Mouse (Mus musculus): ENCODE results near the gene Dock1. TPM values are rescaled to one million over a fixed set of nuclear protein-coding genes. Genes with fewer than 3 reads are reported as not detected.

Gene Dock1
- polyA plus RNA-seq, 1 experiment from 2014 or later, result 3.2 TPM

DNA sequence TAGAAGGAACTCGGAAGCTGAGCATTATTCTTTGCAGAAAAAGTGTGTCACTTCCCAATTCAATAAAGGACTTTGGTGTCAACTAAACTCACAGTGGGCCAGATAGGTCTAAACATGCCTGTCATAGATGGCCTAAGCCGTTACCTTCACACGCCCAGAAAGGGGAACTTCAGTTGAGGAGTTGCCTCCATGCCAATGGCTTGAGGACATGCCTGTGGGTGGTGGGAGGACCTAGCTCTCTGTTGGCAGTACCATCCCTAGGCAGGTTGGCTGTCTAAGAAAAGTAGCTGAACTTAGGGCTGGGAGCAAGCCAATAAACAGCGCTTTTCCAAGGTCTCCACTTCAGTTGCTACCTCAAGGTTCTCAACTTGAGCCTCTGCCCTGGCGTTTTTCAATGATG is 53.1 kb downstream of the Dock1 start:
- Histone ChIP-seq H3K9ac (no peak overlapping the region), H3K4me1 (replicated peaks) (0 out of 2 replicates have a peak, but pooled peaks cover 2% of the 10 kb centered on the region), H3K9me3 (replicated peaks) (no peaks in the 10 kb centered on the region), H3K4me3 (replicated peaks) (no peak overlapping the region), H3K36me3 (replicated peaks) (no peaks in the 10 kb centered on the region), H3K27me3 (no peaks in the 10 kb centered on the region), H3K27ac (replicated peaks) (no peak overlapping the region), H3K4me2 (no peak overlapping the region)
- no peak for ATAC-seq (ENCODE audit: insufficient read depth)
- 53% methylated on average over 5 of the region's 5 CpGs for WGBS (ENCODE audit: insufficient replicate concordance)

DNA sequence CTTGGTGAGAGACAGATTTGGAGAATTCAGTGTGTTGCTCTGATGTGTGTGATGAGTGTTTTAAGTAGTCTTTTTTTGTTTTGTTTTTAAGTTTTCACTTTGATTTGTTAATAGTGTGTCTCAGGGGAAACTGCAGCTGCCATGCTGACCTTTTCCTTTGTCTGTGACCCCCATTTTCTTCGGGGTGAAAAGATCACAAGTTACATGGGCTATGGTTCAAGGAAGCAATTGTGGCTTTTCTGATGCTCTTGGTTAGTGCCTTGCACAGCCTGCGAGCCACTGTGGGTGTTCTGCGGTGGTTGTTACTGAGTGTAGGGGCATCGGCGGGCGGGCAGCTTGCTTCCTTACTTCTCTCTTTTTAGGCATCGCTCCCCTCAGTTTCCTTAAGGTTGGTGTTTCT is 54.4 kb downstream of the Dock1 start:
- H3K36me3 ChIP-seq (replicated peaks), result no peaks in the 10 kb centered on the region
- 0 out of 2 replicates have a peak, but pooled peaks cover 2% of the 10 kb centered on the region for H3K4me1 ChIP-seq (replicated peaks)
- ATAC-seq (ENCODE audit: insufficient read depth), result no peak
- WGBS (ENCODE audit: insufficient replicate concordance), result 27% methylated on average over 7 of the region's 7 CpGs
- no peaks in the 10 kb centered on the region for H3K27me3 ChIP-seq
- H3K9me3 ChIP-seq (replicated peaks), result no peaks in the 10 kb centered on the region
- H3K4me3 ChIP-seq (replicated peaks), result no peak overlapping the region
- no peak overlapping the region for H3K9ac ChIP-seq
- no peak overlapping the region for H3K4me2 ChIP-seq
- no peak overlapping the region for H3K27ac ChIP-seq (replicated peaks)

GRCm38 (mm10) chr7:134725551-134726529 is 55.4 kb downstream of the Dock1 start:
- no peak overlapping the region for H3K27ac ChIP-seq (replicated peaks)
- WGBS (ENCODE audit: insufficient replicate concordance), result 39% methylated on average over 11 of the region's 11 CpGs
- no peak overlapping the region for H3K9ac ChIP-seq
- H3K36me3 ChIP-seq (replicated peaks), result 0 out of 2 replicates have a peak, but pooled peaks cover 2% of the 10 kb centered on the region
- ATAC-seq (ENCODE audit: insufficient read depth), result no peak
- H3K4me1 ChIP-seq (replicated peaks), result 0 out of 2 replicates have a peak, but pooled peaks cover 2% of the 10 kb centered on the region
- H3K4me3 ChIP-seq (replicated peaks), result no peak overlapping the region
- no peaks in the 10 kb centered on the region for H3K27me3 ChIP-seq
- no peak overlapping the region for H3K4me2 ChIP-seq
- H3K9me3 ChIP-seq (replicated peaks), result no peaks in the 10 kb centered on the region

- no peak for ATAC-seq (ENCODE audit: insufficient read depth)
- no peak overlapping the region for H3K9ac ChIP-seq
- no peaks in the 10 kb centered on the region for H3K9me3 ChIP-seq (replicated peaks)
- no peak overlapping the region for H3K4me2 ChIP-seq
- no peak overlapping the region for H3K4me3 ChIP-seq (replicated peaks)
- H3K4me1 ChIP-seq (replicated peaks), result 0 out of 2 replicates have a peak, but pooled peaks cover 2% of the 10 kb centered on the region
- 0 out of 2 replicates have a peak, but pooled peaks cover 4% of the 10 kb centered on the region for H3K36me3 ChIP-seq (replicated peaks)
- no peaks in the 10 kb centered on the region for H3K27me3 ChIP-seq
- no peak overlapping the region for H3K27ac ChIP-seq (replicated peaks)
- 66% methylated on average over 5 of the region's 5 CpGs for WGBS (ENCODE audit: insufficient replicate concordance)
Measured at GRCm38 (mm10) chr7:134726530-134727258, 56.2 kb downstream of the Dock1 start.

- H3K36me3 ChIP-seq (replicated peaks), result 0 out of 2 replicates have a peak, but pooled peaks cover 4% of the 10 kb centered on the region
- H3K4me2 ChIP-seq, result no peak overlapping the region
- H3K4me1 ChIP-seq (replicated peaks), result 0 out of 2 replicates have a peak, but pooled peaks cover 2% of the 10 kb centered on the region
- no peak overlapping the region for H3K9ac ChIP-seq
- no peaks in the 10 kb centered on the region for H3K9me3 ChIP-seq (replicated peaks)
- H3K4me3 ChIP-seq (replicated peaks), result no peak overlapping the region
- ATAC-seq (ENCODE audit: insufficient read depth), result no peak
- no peaks in the 10 kb centered on the region for H3K27me3 ChIP-seq
- H3K27ac ChIP-seq (replicated peaks), result no peak overlapping the region
Measured at GRCm38 (mm10) chr7:134729348-134729747, 58.9 kb downstream of the Dock1 start.

- Histone ChIP-seq H3K4me2 (no peak overlapping the region), H3K27ac (replicated peaks) (no peak overlapping the region), H3K4me3 (replicated peaks) (no peak overlapping the region), H3K4me1 (replicated peaks) (no peaks in the 10 kb centered on the region), H3K9ac (no peak overlapping the region), H3K9me3 (replicated peaks) (no peaks in the 10 kb centered on the region), H3K27me3 (no peaks in the 10 kb centered on the region), H3K36me3 (replicated peaks) (0 out of 2 replicates have a peak, but pooled peaks cover 4% of the 10 kb centered on the region)
- ATAC-seq (ENCODE audit: insufficient read depth), result no peak
- WGBS (ENCODE audit: insufficient replicate concordance), result 55% methylated on average over 3 of the region's 3 CpGs
Measured at GRCm38 (mm10) chr7:134730406-134731126, 60.1 kb downstream of the Dock1 start.

GRCm38 (mm10) chr7:134747059-134747458 is 76.6 kb downstream of the Dock1 start:
- WGBS (ENCODE audit: insufficient replicate concordance), result 63% methylated on average over 4 of the region's 4 CpGs
- Histone ChIP-seq H3K27ac (replicated peaks) (no peak overlapping the region), H3K9me3 (replicated peaks) (no peaks in the 10 kb centered on the region), H3K27me3 (no peaks in the 10 kb centered on the region), H3K4me3 (replicated peaks) (no peak overlapping the region), H3K4me2 (no peak overlapping the region), H3K9ac (no peak overlapping the region), H3K4me1 (replicated peaks) (no peaks in the 10 kb centered on the region), H3K36me3 (replicated peaks) (peaks cover 20% of the 10 kb centered on the region)
- no peak for ATAC-seq (ENCODE audit: insufficient read depth)

- no peaks in the 10 kb centered on the region for H3K9me3 ChIP-seq (replicated peaks)
- H3K27ac ChIP-seq (replicated peaks), result no peak overlapping the region
- no peaks in the 10 kb centered on the region for H3K27me3 ChIP-seq
- H3K9ac ChIP-seq, result no peak overlapping the region
- no peak overlapping the region for H3K4me2 ChIP-seq
- peaks cover 20% of the 10 kb centered on the region for H3K36me3 ChIP-seq (replicated peaks)
- no peak for ATAC-seq (ENCODE audit: insufficient read depth)
- no peak overlapping the region for H3K4me3 ChIP-seq (replicated peaks)
- no peaks in the 10 kb centered on the region for H3K4me1 ChIP-seq (replicated peaks)
- 51% methylated on average over 3 of the region's 3 CpGs for WGBS (ENCODE audit: insufficient replicate concordance)
Measured at GRCm38 (mm10) chr7:134748376-134748775, 77.9 kb downstream of the Dock1 start.

DNA sequence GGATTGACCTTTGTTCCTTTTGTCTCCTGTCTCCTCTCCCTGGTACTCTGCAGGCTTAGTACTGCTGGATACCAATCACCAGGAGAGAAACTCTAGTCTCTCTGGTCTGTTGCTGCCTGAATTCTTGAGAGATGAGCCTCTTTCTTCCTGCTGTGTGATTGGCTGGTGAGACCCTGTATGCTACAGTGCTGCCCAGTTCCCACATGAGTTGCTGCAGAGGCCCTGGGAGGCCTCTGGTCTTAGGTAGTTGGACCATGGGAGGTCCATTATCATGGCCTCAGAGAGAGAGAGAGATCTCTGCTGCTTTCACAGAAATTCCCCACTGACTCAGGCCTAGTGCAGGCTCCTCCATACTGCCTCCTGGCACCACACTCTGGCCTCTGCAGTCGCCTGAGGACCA is 79.2 kb downstream of the Dock1 start:
- WGBS (ENCODE audit: insufficient replicate concordance), result 40% methylated on average over 1 of the region's 1 CpGs
- Histone ChIP-seq H3K27me3 (no peaks in the 10 kb centered on the region), H3K4me3 (replicated peaks) (no peak overlapping the region), H3K9me3 (replicated peaks) (no peaks in the 10 kb centered on the region), H3K4me1 (replicated peaks) (no peaks in the 10 kb centered on the region), H3K27ac (replicated peaks) (no peak overlapping the region), H3K36me3 (replicated peaks) (peaks cover 20% of the 10 kb centered on the region), H3K9ac (no peak overlapping the region), H3K4me2 (no peak overlapping the region)
- ATAC-seq (ENCODE audit: insufficient read depth), result no peak

GRCm38 (mm10) chr7:134751496-134751895 is 81.0 kb downstream of the Dock1 start:
- Histone ChIP-seq H3K4me1 (replicated peaks) (no peaks in the 10 kb centered on the region), H3K4me3 (replicated peaks) (no peak overlapping the region), H3K9me3 (replicated peaks) (no peaks in the 10 kb centered on the region), H3K9ac (no peak overlapping the region), H3K27ac (replicated peaks) (no peak overlapping the region), H3K4me2 (no peak overlapping the region), H3K36me3 (replicated peaks) (peaks cover 11% of the 10 kb centered on the region), H3K27me3 (no peaks in the 10 kb centered on the region)
- 58% methylated on average over 3 of the region's 3 CpGs for WGBS (ENCODE audit: insufficient replicate concordance)
- no peak for ATAC-seq (ENCODE audit: insufficient read depth)

- H3K4me2 ChIP-seq, result no peak overlapping the region
- no peaks in the 10 kb centered on the region for H3K4me1 ChIP-seq (replicated peaks)
- ATAC-seq (ENCODE audit: insufficient read depth), result no peak
- WGBS (ENCODE audit: insufficient replicate concordance), result 62% methylated on average over 5 of the region's 5 CpGs
- no peak overlapping the region for H3K27ac ChIP-seq (replicated peaks)
- H3K9ac ChIP-seq, result no peak overlapping the region
- H3K9me3 ChIP-seq (replicated peaks), result no peaks in the 10 kb centered on the region
- no peaks in the 10 kb centered on the region for H3K27me3 ChIP-seq
- H3K4me3 ChIP-seq (replicated peaks), result no peak overlapping the region
- no peaks in the 10 kb centered on the region for H3K36me3 ChIP-seq (replicated peaks)
Measured at GRCm38 (mm10) chr7:134753417-134753816, 83.0 kb downstream of the Dock1 start.

Measured in liver, embryonic 15.5 days (tissue).